Mouse (Mus musculus) hindlimb bud, embryonic 11.5 days (tissue): ENCODE data around the gene Cdc42bpg.

Experiments
- DNase-seq: peaks from one replicate; pipeline ENCODE4 v3.0.0-alpha.2; 2012; ENCODE audit warnings: low read depth, low spot score; ENCODE audit errors: extremely low spot score

The Cdc42bpg gene

GRCm38 (mm10) chr19:6306137-6306551 is at the start of gene Cdc42bpg:
Cdc42bpg (plus strand) TSS chr19:6306456.
- DNase-seq: no peak

- no peak for DNase-seq
Measured at GRCm38 (mm10) chr19:6260428-6260827, 45.8 kb upstream of the Cdc42bpg start.

- DNase-seq: no peak
Measured at GRCm38 (mm10) chr19:6260946-6261345, 45.3 kb upstream of the Cdc42bpg start.

GRCm38 (mm10) chr19:6261379-6261778 is 44.9 kb upstream of the Cdc42bpg start:
- DNase-seq: no peak

- no peak for DNase-seq
Measured at GRCm38 (mm10) chr19:6262222-6262621, 44.0 kb upstream of the Cdc42bpg start.

- no peak for DNase-seq
Measured at GRCm38 (mm10) chr19:6262839-6263433, 43.3 kb upstream of the Cdc42bpg start.

- DNase-seq: no peak
Measured at GRCm38 (mm10) chr19:6264200-6264599, 42.1 kb upstream of the Cdc42bpg start.

- DNase-seq: no peak
Measured at GRCm38 (mm10) chr19:6264945-6265344, 41.3 kb upstream of the Cdc42bpg start.

- no peak for DNase-seq
Measured at GRCm38 (mm10) chr19:6265727-6266182, 40.5 kb upstream of the Cdc42bpg start.

GRCm38 (mm10) chr19:6267306-6268169 is 38.7 kb upstream of the Cdc42bpg start:
- DNase-seq: no peak

GRCm38 (mm10) chr19:6268170-6268528 is 38.1 kb upstream of the Cdc42bpg start:
- DNase-seq: peak; percentile 90

- no peak for DNase-seq
Measured at GRCm38 (mm10) chr19:6268670-6269132, 37.6 kb upstream of the Cdc42bpg start.

GRCm38 (mm10) chr19:6269798-6270475 is 36.3 kb upstream of the Cdc42bpg start:
- no peak for DNase-seq

- DNase-seq: no peak
Measured at GRCm38 (mm10) chr19:6270661-6271060, 35.6 kb upstream of the Cdc42bpg start.

- DNase-seq: no peak
Measured at GRCm38 (mm10) chr19:6271206-6271605, 35.0 kb upstream of the Cdc42bpg start.

- DNase-seq: no peak
Measured at GRCm38 (mm10) chr19:6272053-6272452, 34.2 kb upstream of the Cdc42bpg start.

GRCm38 (mm10) chr19:6272738-6273137 is 33.5 kb upstream of the Cdc42bpg start:
- no peak for DNase-seq

GRCm38 (mm10) chr19:6273592-6273991 is 32.7 kb upstream of the Cdc42bpg start:
- DNase-seq: no peak

GRCm38 (mm10) chr19:6273998-6274608 is 32.2 kb upstream of the Cdc42bpg start:
- DNase-seq: no peak

GRCm38 (mm10) chr19:6275740-6276389 is 30.4 kb upstream of the Cdc42bpg start:
- DNase-seq: no peak
